14 mouse cellular contexts compared by ENCODE assay signal in the genomic region with DNA sequence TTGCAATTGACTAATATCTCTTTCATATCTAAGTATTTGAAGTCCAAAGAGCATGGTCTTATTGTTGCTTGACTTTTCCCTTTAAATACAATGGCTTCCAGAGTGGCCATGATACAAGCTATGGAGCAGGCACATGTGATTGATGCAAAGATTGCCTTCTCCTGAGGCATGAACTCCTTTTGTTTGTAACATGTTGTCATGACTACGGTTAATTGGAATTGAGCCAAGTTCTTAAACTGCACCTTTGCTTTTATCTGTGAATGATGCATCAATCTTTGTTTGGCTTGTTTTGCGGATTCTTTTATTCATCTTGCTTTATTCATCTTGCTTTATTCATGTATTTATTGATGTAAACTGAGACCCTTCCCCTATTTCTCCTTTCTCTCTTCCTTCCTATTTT.
"Had no signal": no experiment of that assay in that cellular context is flagged by ENCODE, and none has a peak within 500 bp of the region (broad histone marks: within the 10 kb centered on the region; RNA-seq: fewer than 3 reads in every experiment).

No protein-coding gene starts in this region.

- H3K27ac ChIP-seq: kidney, embryonic 15.5 days; left cerebral cortex, adult 2 months; liver, embryonic 13.5 days; midbrain, embryonic 10.5 days; midbrain, embryonic 15.5 days; neural tube, embryonic 13.5 days had no signal

- DNase-seq: kidney, postnatal 14 days; liver; liver, embryonic 13.5 days; liver, postnatal 0 days; lung, postnatal 36 days; right cerebral cortex, adult 18-20 months; right cerebral cortex, postnatal 25 days; thymus, adult 18-20 months; thymus, postnatal 14 days had no signal

- H3K9me3 ChIP-seq: kidney, embryonic 15.5 days; liver, embryonic 13.5 days; midbrain, embryonic 10.5 days; midbrain, embryonic 15.5 days; neural tube, embryonic 13.5 days had no signal

- H3K27me3 ChIP-seq: kidney, embryonic 15.5 days; liver, embryonic 13.5 days; midbrain, embryonic 15.5 days; neural tube, embryonic 13.5 days had no signal

- ATAC-seq: liver, postnatal 0 days; midbrain, embryonic 15.5 days had no signal

- H3K9ac ChIP-seq: kidney, embryonic 15.5 days; liver, embryonic 13.5 days; liver, postnatal 0 days; midbrain, embryonic 15.5 days; neural tube, embryonic 13.5 days had no signal

- H3K4me1 ChIP-seq: kidney, embryonic 15.5 days; liver, embryonic 13.5 days; midbrain, embryonic 10.5 days; midbrain, embryonic 15.5 days; neural tube, embryonic 13.5 days had no signal

- H3K4me3 ChIP-seq: kidney, embryonic 15.5 days; left cerebral cortex, adult 2 months; liver, embryonic 13.5 days; midbrain, embryonic 10.5 days; midbrain, embryonic 15.5 days; neural tube, embryonic 13.5 days had no signal

- H3K4me2 ChIP-seq: kidney, embryonic 15.5 days; liver, embryonic 13.5 days; midbrain, embryonic 15.5 days; neural tube, embryonic 13.5 days had no signal

- H3K36me3 ChIP-seq: kidney, embryonic 15.5 days; liver, embryonic 13.5 days; midbrain, embryonic 10.5 days; midbrain, embryonic 15.5 days; neural tube, embryonic 13.5 days had no signal
